In genomic region chr16:44680756-44681498, GRCm38 (mm10) we compare ENCODE assay signal across 9 mouse cellular contexts. TPM values are rescaled to one million over a fixed set of nuclear protein-coding genes. Genes with fewer than 3 reads are reported as not detected.
A peak's percentile ranks its signal among the peaks of the same experiment; 100 is the strongest.
DNase-seq lines count a peak whose midpoint lies in the region; ATAC-seq and TF ChIP-seq lines count a peak whose summit lies in the region.
"Had no signal": no experiment of that assay in that cellular context is flagged by ENCODE, and none has a peak within 500 bp of the region (broad histone marks: within the 10 kb centered on the region; RNA-seq: fewer than 3 reads in every experiment).

No protein-coding gene starts in this region.

- H3K27me3 ChIP-seq in neural tube, embryonic 11.5 days (ENCODE audit: control insufficient read depth, insufficient read depth, low read length): no peaks in the 10 kb centered on the region
- H3K27me3 ChIP-seq in heart, embryonic 11.5 days (ENCODE audit: control insufficient read depth, insufficient read depth, low read length): no peaks in the 10 kb centered on the region
- no peaks in the 10 kb centered on the region for H3K27me3 ChIP-seq in kidney, postnatal 0 days (ENCODE audit: insufficient read depth, low read length)

- no peak overlapping the region for H3K4me3 ChIP-seq in neural tube, embryonic 11.5 days (ENCODE audit: low read depth, low read length)
- no peak overlapping the region for H3K4me3 ChIP-seq in heart, embryonic 11.5 days (ENCODE audit: low read depth, low read length)
- no peak overlapping the region for H3K4me3 ChIP-seq in kidney, postnatal 0 days (replicated peaks; ENCODE audit: low read depth, low read length)
- H3K4me3 ChIP-seq: myocyte had no signal

- H3K9me3 ChIP-seq in neural tube, embryonic 11.5 days (ENCODE audit: control insufficient read depth, low read length): peaks cover 7% of the 10 kb centered on the region; the same call in 1 of the 2 replicates
- peaks cover 5% of the 10 kb centered on the region; the same call in 1 of the 2 replicates for H3K9me3 ChIP-seq in heart, embryonic 11.5 days (replicated peaks; ENCODE audit: control insufficient read depth, low read length)
- H3K9me3 ChIP-seq in kidney, postnatal 0 days (replicated peaks; ENCODE audit: low read length): no peaks in the 10 kb centered on the region

- no peak for TF ChIP-seq CTCF in kidney, postnatal 0 days (IDR thresholded peaks at IDR 0.05; ENCODE audit: low read depth)

- H3K4me2 ChIP-seq in neural tube, embryonic 11.5 days (ENCODE audit: low read depth): no peak overlapping the region
- no peak overlapping the region for H3K4me2 ChIP-seq in heart, embryonic 11.5 days
- no peak overlapping the region for H3K4me2 ChIP-seq in kidney, postnatal 0 days (ENCODE audit: low read length)

- H3K4me1 ChIP-seq in neural tube, embryonic 11.5 days (ENCODE audit: control insufficient read depth, insufficient read depth, low read length): peaks cover 20% of the 10 kb centered on the region
- H3K4me1 ChIP-seq in heart, embryonic 11.5 days (ENCODE audit: control insufficient read depth, insufficient read depth, low read length): peaks cover 13% of the 10 kb centered on the region
- H3K4me1 ChIP-seq in kidney, postnatal 0 days (replicated peaks; ENCODE audit: insufficient read depth, low read length): no peaks in the 10 kb centered on the region

- no peak overlapping the region for H3K9ac ChIP-seq in neural tube, embryonic 11.5 days (ENCODE audit: low read length)
- no peak overlapping the region for H3K9ac ChIP-seq in heart, embryonic 11.5 days (ENCODE audit: low read depth, low read length)
- no peak overlapping the region for H3K9ac ChIP-seq in kidney, postnatal 0 days (ENCODE audit: low read depth, low read length)

- H3K36me3 ChIP-seq in neural tube, embryonic 11.5 days (ENCODE audit: control insufficient read depth, insufficient read depth, low read length): no peaks in the 10 kb centered on the region
- H3K36me3 ChIP-seq in heart, embryonic 11.5 days (ENCODE audit: control insufficient read depth, insufficient read depth, low read length): no peaks in the 10 kb centered on the region
- no peaks in the 10 kb centered on the region for H3K36me3 ChIP-seq in kidney, postnatal 0 days (ENCODE audit: insufficient read depth, low read length)

- ATAC-seq in neural tube, embryonic 11.5 days (ENCODE audit: insufficient read depth, low FRiP score, low TSS enrichment): no peak
- peak; percentile 52; the same call in 1 of the 2 replicates for ATAC-seq in heart, embryonic 11.5 days (replicated peaks; ENCODE audit: insufficient number of reproducible peaks, low FRiP score, low TSS enrichment)
- no peak; the same call in 1 of the 2 replicates for ATAC-seq in kidney, postnatal 0 days (replicated peaks; ENCODE audit: low FRiP score, low read depth)
- ATAC-seq in activated CD4-positive, CD25-positive, alpha-beta regulatory T cell, adult 4 months: no peak
- ATAC-seq in CD4-positive, CD25-positive, alpha-beta regulatory T cell, adult 4 months: no peak

- DNase-seq in neural tube, embryonic 11.5 days (ENCODE audit: low spot score): no peak
- DNase-seq in neural tube, embryonic 10.5 days (ENCODE audit: extremely low spot score, low spot score): no peak
- peak; percentile 55 for DNase-seq in kidney, postnatal 0 days (ENCODE audit: low spot score)
- peak; percentile 42 for DNase-seq in lung, postnatal 36 days
- no peak for DNase-seq in cerebellum, postnatal 14 days

- H3K27ac ChIP-seq in neural tube, embryonic 11.5 days (ENCODE audit: low read depth, low read length): peak overlapping the region; percentile 94
- H3K27ac ChIP-seq in heart, embryonic 11.5 days (ENCODE audit: low read depth, low read length): peak overlapping the region; percentile 71
- peak overlapping the region; percentile 25; the same call in 1 of the 2 replicates for H3K27ac ChIP-seq in kidney, postnatal 0 days

- 70% methylated on average over 9 of the region's 9 CpGs for WGBS in neural tube, embryonic 11.5 days
- WGBS in heart, embryonic 11.5 days (ENCODE audit: insufficient replicate concordance): 46% methylated on average over 9 of the region's 9 CpGs
- WGBS in kidney, postnatal 0 days: 68% methylated on average over 9 of the region's 9 CpGs

RNA-seq across cellular contexts. Expression of gene Nepro, which starts 43.2 kb away (rescaled TPM):
- polyA plus RNA-seq in neural tube, embryonic 11.5 days (2014; fragmentation: Nextera tagmentation; extraction: Ambion mirVana): 11.9 and 12.3 TPM in 2 replicates
- 7.0 and 7.4 TPM in 2 replicates for polyA plus RNA-seq in heart, embryonic 11.5 days (2014; fragmentation: Nextera tagmentation; extraction: Ambion mirVana)
- 5.1 and 5.3 TPM in 2 replicates for polyA plus RNA-seq in kidney, postnatal 0 days (2015; fragmentation: Nextera tagmentation; extraction: Ambion mirVana)
- polyA plus RNA-seq in activated CD4-positive, CD25-positive, alpha-beta regulatory T cell, adult 4 months (2017; shearing (Covaris generic)): 1 to 10 TPM; 5.7 to 5.8 TPM
- polyA plus RNA-seq in CD4-positive, CD25-positive, alpha-beta regulatory T cell, adult 4 months (2017; shearing (Covaris generic)): 10 to 100 TPM in 1 of 2 experiments, 1 to 10 TPM in 1; 7.5 to 10.1 TPM

Comparison
In these comparisons a context has a peak if more than half of its experiments do, and no peak if none do; other contexts are left out.
1. DNase-seq: peak in kidney, postnatal 0 days (single experiment) and lung, postnatal 36 days (single experiment); none in neural tube, embryonic 11.5 days (single experiment), neural tube, embryonic 10.5 days (single experiment) and cerebellum, postnatal 14 days (0 of 2).
2. H3K27ac ChIP-seq: peak in every context shown above with its lines; median percentile 94 in neural tube, embryonic 11.5 days; 71 in heart, embryonic 11.5 days; 25 in kidney, postnatal 0 days.